Mouse (Mus musculus) adrenal gland, postnatal 36 days (tissue): ENCODE data around the gene Klf3. TPM values are rescaled to one million over a fixed set of nuclear protein-coding genes. Genes with fewer than 3 reads are reported as not detected.
A peak's percentile ranks its signal among the peaks of the same experiment; 100 is the strongest.

Experiments
- DNase-seq, 2 experiments: peaks; one replicate each; pipeline ENCODE4 v3.0.0; 2021; ENCODE audit warnings: mixed read lengths in 1 of 2
- total RNA-seq, 2 experiments: library from RNA; stranded (reverse); gene quantifications; 2 replicates each; pipeline ENCODE4 v1.2.3; 2021

Klf3 gene
- total RNA-seq, 2 experiments from 2014 or later, result 56.1 to 68.3 TPM

GRCm38 (mm10) chr5:64809257-64809656 lies 6.1 kb downstream of the Klf3 start:
- DNase-seq, result peak in 1 of 2 experiments; percentile 40

GRCm38 (mm10) chr5:64809864-64810263 lies 6.7 kb downstream of the Klf3 start:
- DNase-seq, result no peak

- peak; percentile 48 to 70 for DNase-seq
These were observed 7.8 kb downstream of the Klf3 start for GRCm38 (mm10) chr5:64810860-64811499.

- peak; percentile 55 to 70 for DNase-seq
These were observed 8.4 kb downstream of the Klf3 start for GRCm38 (mm10) chr5:64811500-64812123.

GRCm38 (mm10) chr5:64812124-64812982 lies 9.2 kb downstream of the Klf3 start:
- DNase-seq, result peak; percentile 92 to 93

GRCm38 (mm10) chr5:64812983-64813304 lies 9.8 kb downstream of the Klf3 start:
- no peak for DNase-seq

GRCm38 (mm10) chr5:64813361-64813760 lies 10.2 kb downstream of the Klf3 start:
- DNase-seq, result peak; percentile 82 to 88

GRCm38 (mm10) chr5:64814416-64814815 lies 11.2 kb downstream of the Klf3 start:
- no peak for DNase-seq

GRCm38 (mm10) chr5:64815631-64816030 lies 12.4 kb downstream of the Klf3 start:
- peak; percentile 47 to 49 for DNase-seq

GRCm38 (mm10) chr5:64816290-64816973 lies 13.2 kb downstream of the Klf3 start:
- no peak for DNase-seq

- no peak for DNase-seq
These were observed 13.7 kb downstream of the Klf3 start for GRCm38 (mm10) chr5:64816974-64817296.

- DNase-seq, result no peak
These were observed 16.2 kb downstream of the Klf3 start for GRCm38 (mm10) chr5:64819390-64819789.

- DNase-seq, result no peak
These were observed 16.9 kb downstream of the Klf3 start for GRCm38 (mm10) chr5:64820138-64820537.

- DNase-seq, result no peak
These were observed 18.1 kb downstream of the Klf3 start for GRCm38 (mm10) chr5:64821294-64821693.

GRCm38 (mm10) chr5:64821964-64822363 lies 18.8 kb downstream of the Klf3 start:
- no peak for DNase-seq

- no peak for DNase-seq
These were observed 20.2 kb downstream of the Klf3 start for GRCm38 (mm10) chr5:64823431-64823830.

GRCm38 (mm10) chr5:64824765-64825164 lies 21.6 kb downstream of the Klf3 start:
- no peak for DNase-seq

GRCm38 (mm10) chr5:64825496-64825895 lies 22.3 kb downstream of the Klf3 start:
- DNase-seq, result no peak

- DNase-seq, result no peak
These were observed 24.0 kb downstream of the Klf3 start for GRCm38 (mm10) chr5:64827151-64827550.

GRCm38 (mm10) chr5:64828314-64828713 lies 25.1 kb downstream of the Klf3 start:
- no peak for DNase-seq

GRCm38 (mm10) chr5:64829606-64830005 lies 26.4 kb downstream of the Klf3 start:
- DNase-seq, result no peak

- DNase-seq, result no peak
These were observed 27.6 kb downstream of the Klf3 start for GRCm38 (mm10) chr5:64830773-64831172.

GRCm38 (mm10) chr5:64833410-64833809 lies 30.2 kb downstream of the Klf3 start:
- DNase-seq, result no peak
